Comparison of ENCODE assay signal across 12 mouse cellular contexts in genomic region chr9:25075977-25076376, GRCm38 (mm10). TPM values are rescaled to one million over a fixed set of nuclear protein-coding genes. Genes with fewer than 3 reads are reported as not detected.
A peak's percentile ranks its signal among the peaks of the same experiment; 100 is the strongest.
DNase-seq lines count a peak whose midpoint lies in the region; ATAC-seq and TF ChIP-seq lines count a peak whose summit lies in the region.
"Had no signal": no experiment of that assay in that cellular context is flagged by ENCODE, and none has a peak within 500 bp of the region (broad histone marks: within the 10 kb centered on the region; RNA-seq: fewer than 3 reads in every experiment).

No protein-coding gene starts in this region.

- peak; percentile 52 for DNase-seq in kidney, postnatal 0 days (ENCODE audit: low spot score)
- no peak for DNase-seq in kidney, postnatal 4 days
- peak; percentile 63 to 69 for DNase-seq in heart, postnatal 10 days
- DNase-seq in right cerebral cortex, postnatal 10 days (ENCODE audit: low spot score in 2 of 2), result peak; percentile 24 to 37
- DNase-seq in gastrocnemius, postnatal 14 days, result no peak
- no peak for DNase-seq in thymus, postnatal 0 days (ENCODE audit: low spot score)
- DNase-seq in testis, postnatal 10 days (ENCODE audit: low spot score), result no peak
- DNase-seq: cerebellum, adult 18-20 months; liver, postnatal 0 days had no signal

- no peak overlapping the region for H3K4me2 ChIP-seq in kidney, postnatal 0 days (ENCODE audit: low read length)

- no peak overlapping the region for H3K27ac ChIP-seq in kidney, postnatal 0 days
- peak overlapping the region; percentile 90 for H3K27ac ChIP-seq in bone marrow macrophage, adult 2 months (ENCODE audit: insufficient read depth, low read depth, low read length)

- no peaks in the 10 kb centered on the region for H3K9me3 ChIP-seq in kidney, postnatal 0 days (replicated peaks; ENCODE audit: low read length)

- no peak for ATAC-seq in kidney, postnatal 0 days (replicated peaks; ENCODE audit: low FRiP score, low read depth)
- ATAC-seq: liver, postnatal 0 days had no signal

- no peaks in the 10 kb centered on the region for H3K36me3 ChIP-seq in kidney, postnatal 0 days (ENCODE audit: insufficient read depth, low read length)

- 44% methylated on average over 3 of the region's 3 CpGs for WGBS in kidney, postnatal 0 days

- H3K27me3 ChIP-seq in kidney, postnatal 0 days (ENCODE audit: insufficient read depth, low read length), result no peaks in the 10 kb centered on the region

- no peak overlapping the region for H3K4me3 ChIP-seq in kidney, postnatal 0 days (replicated peaks; ENCODE audit: low read depth, low read length)
- H3K4me3 ChIP-seq in bone marrow macrophage, adult 2 months (ENCODE audit: insufficient read depth, low read length), result no peak overlapping the region

- TF ChIP-seq POLR2A in bone marrow macrophage, adult 2 months (IDR thresholded peaks at IDR 0.05; ENCODE audit: borderline replicate concordance, low read depth, low read length), result no peak

- H3K9ac ChIP-seq in kidney, postnatal 0 days (ENCODE audit: low read depth, low read length), result no peak overlapping the region
- H3K9ac ChIP-seq: liver, postnatal 0 days had no signal

- intact Hi-C loops in heart, postnatal 10 days (cut with DNase I), result no loop called here
- intact Hi-C loops in gastrocnemius, postnatal 14 days (cut with DNase I; ENCODE audit: low total_unique reads), result no loop called here

- TF ChIP-seq CTCF in kidney, postnatal 0 days (IDR thresholded peaks at IDR 0.05; ENCODE audit: low read depth), result no peak
- TF ChIP-seq CTCF in bone marrow macrophage, adult 2 months (IDR thresholded peaks at IDR 0.05; ENCODE audit: low read depth, low read length), result no peak

- no peaks in the 10 kb centered on the region for H3K4me1 ChIP-seq in kidney, postnatal 0 days (replicated peaks; ENCODE audit: insufficient read depth, low read length)
- H3K4me1 ChIP-seq in bone marrow macrophage, adult 2 months (ENCODE audit: control insufficient read depth, insufficient read depth, low read length), result peaks cover 34% of the 10 kb centered on the region

RNA-seq across cellular contexts. Expression of gene Gm10181, which starts 13.2 kb away (rescaled TPM):
- polyA plus RNA-seq in kidney, postnatal 0 days (2015; fragmentation: Nextera tagmentation; extraction: Ambion mirVana), result not detected in 2 replicates
- not detected in 2 replicates for polyA plus RNA-seq in bone marrow macrophage, adult 2 months (2012; ENCODE audit: insufficient read depth, insufficient read length, missing spikeins)
- not detected for total RNA-seq in heart, postnatal 10 days (2021)
- total RNA-seq in gastrocnemius, postnatal 14 days (2021), result not detected
- not detected in 2 replicates for polyA plus RNA-seq in thymus, postnatal 0 days (2015; fragmentation: Nextera tagmentation; extraction: Ambion mirVana)
- total RNA-seq: layer of hippocampus, postnatal 14 days; neutrophil, adult 5-6 weeks had no signal
- polyA plus RNA-seq: liver, postnatal 0 days had no signal

Comparison
In these comparisons a context has a peak if more than half of its experiments do, and no peak if none do; other contexts are left out.
1. DNase-seq: peak in kidney, postnatal 0 days (single experiment), heart, postnatal 10 days (2 of 2) and right cerebral cortex, postnatal 10 days (2 of 2); none in kidney, postnatal 4 days (0 of 2), gastrocnemius, postnatal 14 days (single experiment), thymus, postnatal 0 days (single experiment) and testis, postnatal 10 days (single experiment).